Mouse (Mus musculus) kidney, adult 2 months (tissue): ENCODE data around the gene Mgat4a.

Experiments used
- CTCF ChIP-seq: fragments of 200-500 bp; conservative IDR thresholded peaks from 2 replicates; pipeline ENCODE4 v1.5.1; 2011; ENCODE audit warnings: low read depth, mild to moderate bottlenecking, control low read depth, low read length, moderate library complexity, mixed read lengths; ENCODE audit not compliant: insufficient read depth, insufficient read length
- POLR2A ChIP-seq: fragments of 200-500 bp; IDR thresholded peaks from one replicate; pipeline ENCODE4 v1.6.1; 2011; ENCODE audit warnings: low read depth, low read length, control low read depth

- TF ChIP-seq CTCF = no peak
- no peak for TF ChIP-seq POLR2A
Observed at GRCm38 (mm10) chr1:37451270-37451669, 89.5 kb downstream of the Mgat4a start.
